Mouse (Mus musculus): Measurements from ENCODE around the gene Tctn1. TPM values are rescaled to one million over a fixed set of nuclear protein-coding genes. Genes with fewer than 3 reads are reported as not detected.

Tctn1 gene
- total and polyA plus RNA-seq, 3 experiments: 3.8 to 6.0 TPM; not detected in 1

DNA sequence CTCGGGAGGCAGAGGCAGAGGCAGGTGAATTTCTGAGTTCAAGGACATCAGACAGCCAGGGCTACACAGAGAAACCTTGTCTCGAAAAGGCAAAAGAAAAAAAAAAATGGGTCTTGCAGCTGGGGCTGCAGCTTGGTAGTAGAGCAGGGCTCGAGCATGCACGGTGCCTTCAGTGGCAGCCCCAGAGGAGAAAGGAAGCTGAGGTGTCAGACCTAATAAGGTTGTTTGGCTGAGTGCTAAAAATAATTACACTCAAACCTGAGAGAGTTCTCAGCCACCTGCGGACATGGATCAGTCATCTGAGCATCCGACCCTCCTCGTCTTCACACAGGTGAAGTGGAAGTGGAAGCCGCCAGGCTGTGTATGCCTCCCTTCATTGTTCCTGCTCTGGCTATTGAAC is 46.4 kb upstream of the Tctn1 start:
- H3K79me2 ChIP-seq (ENCODE audit: control insufficient read depth, insufficient read depth, low read length, poor library complexity): peaks cover under 1% of the 10 kb centered on the region; the same call in 1 of the 2 replicates
- no peak overlapping the region for H3K4me3 ChIP-seq (ENCODE audit: control insufficient read depth in 1 of 2, insufficient read depth in 1 of 2, low read depth in 2 of 2, low read length in 2 of 2)
- H3K9ac ChIP-seq (ENCODE audit: control insufficient read depth, low read depth, low read length, poor library complexity, severe bottlenecking): no peak overlapping the region
- DNase-seq (ENCODE audit: low read depth, low spot score): no peak
- H3K9me3 ChIP-seq (replicated peaks; ENCODE audit: insufficient read depth, low read length): no peaks in the 10 kb centered on the region
- H3K27me3 ChIP-seq (ENCODE audit: control insufficient read depth in 1 of 2, insufficient read depth in 2 of 2, low read length in 2 of 2): no peaks in the 10 kb centered on the region
- peaks cover 5% of the 10 kb centered on the region in 2 experiments; a peak in 3 of 4 replicates for H3K36me3 ChIP-seq (ENCODE audit: control insufficient read depth in 1 of 2, insufficient read depth in 2 of 2, low read length in 2 of 2)
- H3K4me1 ChIP-seq (ENCODE audit: control insufficient read depth in 1 of 2, insufficient read depth in 2 of 2, low read length in 2 of 2): peaks cover 0 to 7% of the 10 kb centered on the region in 2 experiments; a peak in 2 of 4 replicates
- TF ChIP-seq CTCF (IDR thresholded peaks at IDR 0.05 in 2 of 3, conservative IDR thresholded peaks at IDR 0.05 in 1 of 3; ENCODE audit: control insufficient read depth in 1 of 3, insufficient read depth in 1 of 3, low read depth in 2 of 3, low read length in 3 of 3, poor library complexity in 1 of 3, severe bottlenecking in 1 of 3) (no peak), E2F4 (IDR thresholded peaks at IDR 0.05; ENCODE audit: borderline replicate concordance, low read depth, low read length) (no peak), USF1 (IDR thresholded peaks at IDR 0.05; ENCODE audit: low read depth, low read length) (no peak), MYC (IDR thresholded peaks at IDR 0.05; ENCODE audit: low read depth, low read length) (no peak), MEF2A (IDR thresholded peaks at IDR 0.05; ENCODE audit: extremely low read depth, insufficient replicate concordance, low read depth, low read length, poor library complexity, severe bottlenecking) (no peak), KAT2A (conservative IDR thresholded peaks at IDR 0.05; ENCODE audit: low read depth, low read length) (no peak), NRF1 (IDR thresholded peaks at IDR 0.05; ENCODE audit: insufficient read depth, low read depth, low read length, poor library complexity, severe bottlenecking) (no peak), ZMIZ1 (IDR thresholded peaks at IDR 0.05; ENCODE audit: low read depth, low read length) (no peak), SMC3 (IDR thresholded peaks at IDR 0.05; ENCODE audit: low read depth, low read length) (no peak), MAX (IDR thresholded peaks at IDR 0.05; ENCODE audit: low read length) (no peak), ZKSCAN1 (IDR thresholded peaks at IDR 0.05; ENCODE audit: low read depth, low read length) (no peak), MYB (IDR thresholded peaks at IDR 0.05; ENCODE audit: low read depth, low read length) (no peak), MAZ (IDR thresholded peaks at IDR 0.05; ENCODE audit: low read depth, low read length) (no peak), CHD2 (IDR thresholded peaks at IDR 0.05; ENCODE audit: low read length) (no peak), EP300 (IDR thresholded peaks at IDR 0.05; ENCODE audit: low read depth in 1 of 2, low read length in 2 of 2) (no peak), JUND (IDR thresholded peaks at IDR 0.05; ENCODE audit: low read depth, low read length) (no peak), UBTF (IDR thresholded peaks at IDR 0.05; ENCODE audit: borderline replicate concordance, insufficient read depth, low read depth, low read length) (no peak), HCFC1 (IDR thresholded peaks at IDR 0.05; ENCODE audit: low read depth, low read length) (no peak), POLR2AphosphoS2 (IDR thresholded peaks at IDR 0.05; ENCODE audit: low read length) (no peak)
- H3K27ac ChIP-seq (ENCODE audit: control insufficient read depth, low read depth, low read length): no peak overlapping the region

GRCm38 (mm10) chr5:122306536-122306935 is 42.3 kb upstream of the Tctn1 start:
- Histone ChIP-seq H3K4me3 (ENCODE audit: control insufficient read depth in 1 of 2, insufficient read depth in 1 of 2, low read depth in 2 of 2, low read length in 2 of 2) (no peak overlapping the region), H3K27ac (ENCODE audit: control insufficient read depth, low read depth, low read length) (no peak overlapping the region), H3K9me3 (replicated peaks; ENCODE audit: insufficient read depth, low read length) (no peaks in the 10 kb centered on the region), H3K36me3 (ENCODE audit: control insufficient read depth in 1 of 2, insufficient read depth in 2 of 2, low read length in 2 of 2) (peaks cover 0 to 2% of the 10 kb centered on the region in 2 experiments; a peak in 2 of 4 replicates), H3K4me1 (ENCODE audit: control insufficient read depth in 1 of 2, insufficient read depth in 2 of 2, low read length in 2 of 2) (no peaks in the 10 kb centered on the region), H3K79me2 (ENCODE audit: control insufficient read depth, insufficient read depth, low read length, poor library complexity) (peaks cover 17% of the 10 kb centered on the region; the same call in 1 of the 2 replicates), H3K9ac (ENCODE audit: control insufficient read depth, low read depth, low read length, poor library complexity, severe bottlenecking) (no peak overlapping the region), H3K27me3 (ENCODE audit: control insufficient read depth in 1 of 2, insufficient read depth in 2 of 2, low read length in 2 of 2) (no peaks in the 10 kb centered on the region)
- no peak for DNase-seq (ENCODE audit: low read depth, low spot score)
- TF ChIP-seq MAFK (IDR thresholded peaks at IDR 0.05; ENCODE audit: borderline replicate concordance, low read depth, low read length): no peak
- no peak for TF ChIP-seq RCOR1 (IDR thresholded peaks at IDR 0.05; ENCODE audit: low read depth, low read length)
- TF ChIP-seq UBTF (IDR thresholded peaks at IDR 0.05; ENCODE audit: borderline replicate concordance, insufficient read depth, low read depth, low read length): no peak
- no peak for TF ChIP-seq MXI1 (IDR thresholded peaks at IDR 0.05; ENCODE audit: low read depth, low read length)
- no peak for TF ChIP-seq RAD21 (IDR thresholded peaks at IDR 0.05; ENCODE audit: low read depth, low read length)
- no peak for TF ChIP-seq POLR2A (IDR thresholded peaks at IDR 0.05; ENCODE audit: control insufficient read depth in 1 of 2, insufficient read depth in 1 of 2, low read depth in 1 of 2, low read length in 2 of 2, poor library complexity in 1 of 2)
- no peak for TF ChIP-seq NRF1 (IDR thresholded peaks at IDR 0.05; ENCODE audit: insufficient read depth, low read depth, low read length, poor library complexity, severe bottlenecking)
- TF ChIP-seq MAZ (IDR thresholded peaks at IDR 0.05; ENCODE audit: low read depth, low read length): no peak
- TF ChIP-seq MYC (IDR thresholded peaks at IDR 0.05; ENCODE audit: low read depth, low read length): no peak
- TF ChIP-seq HCFC1 (IDR thresholded peaks at IDR 0.05; ENCODE audit: low read depth, low read length): no peak
- TF ChIP-seq USF1 (IDR thresholded peaks at IDR 0.05; ENCODE audit: low read depth, low read length): no peak
- no peak for TF ChIP-seq ZC3H11A (IDR thresholded peaks at IDR 0.05; ENCODE audit: low read depth, low read length)

Data from MEL (cell line).